Mouse (Mus musculus): ENCODE data around the gene Abca8b. TPM values are rescaled to one million over a fixed set of nuclear protein-coding genes. Genes with fewer than 3 reads are reported as not detected.

Abca8b gene
- polyA plus RNA-seq, 1 experiment: not detected

DNA sequence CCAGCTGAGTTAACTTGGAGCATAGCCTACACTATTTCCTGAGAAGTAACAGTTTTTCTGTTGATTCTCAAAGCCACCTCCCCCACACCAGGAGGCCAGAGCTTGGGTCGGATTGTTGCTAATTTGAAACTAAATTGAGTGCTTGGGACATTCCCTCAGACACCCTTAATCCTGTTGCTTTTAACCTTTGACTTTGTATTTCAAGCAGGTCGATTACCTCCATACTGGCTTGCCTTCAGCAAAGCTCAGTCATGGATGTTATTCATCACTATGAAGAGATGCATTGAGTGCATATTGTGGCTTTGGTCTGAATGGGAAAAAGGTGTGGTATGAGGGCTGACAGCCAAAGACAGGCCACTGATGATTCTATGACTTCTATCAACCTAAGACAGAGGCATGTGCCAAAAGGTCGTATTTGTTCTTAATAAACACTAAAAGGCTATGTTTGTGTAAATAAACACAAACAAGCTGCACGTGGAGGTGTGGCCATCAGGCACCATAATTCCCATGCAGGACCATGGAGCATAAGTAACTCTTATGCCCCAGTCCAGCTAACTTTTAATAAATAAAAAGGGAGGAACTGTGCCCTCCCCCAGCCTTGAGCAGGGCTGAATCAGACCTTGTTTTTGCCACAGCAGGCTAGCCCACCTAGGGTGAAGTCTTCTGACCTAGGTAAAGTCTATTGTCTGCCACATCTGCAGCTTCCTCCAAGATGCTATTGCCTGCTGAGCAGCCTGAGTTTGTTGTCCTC is 95.0 kb downstream of the Abca8b start:
- WGBS: 52% methylated on average over 4 of the region's 4 CpGs
- no peak for TF ChIP-seq POLR2A (IDR thresholded peaks at IDR 0.05; ENCODE audit: insufficient read depth, low read depth, low read length)
- TF ChIP-seq CTCF (IDR thresholded peaks at IDR 0.05; ENCODE audit: insufficient read depth, low read depth, low read length): no peak
- no peak overlapping the region for H3K27ac ChIP-seq (ENCODE audit: insufficient read depth, low read depth, low read length)
- H3K4me3 ChIP-seq (ENCODE audit: insufficient read depth, low read depth, low read length): no peak overlapping the region
- no peaks in the 10 kb centered on the region for H3K4me1 ChIP-seq (ENCODE audit: control insufficient read depth, insufficient read depth, low read length)

DNA sequence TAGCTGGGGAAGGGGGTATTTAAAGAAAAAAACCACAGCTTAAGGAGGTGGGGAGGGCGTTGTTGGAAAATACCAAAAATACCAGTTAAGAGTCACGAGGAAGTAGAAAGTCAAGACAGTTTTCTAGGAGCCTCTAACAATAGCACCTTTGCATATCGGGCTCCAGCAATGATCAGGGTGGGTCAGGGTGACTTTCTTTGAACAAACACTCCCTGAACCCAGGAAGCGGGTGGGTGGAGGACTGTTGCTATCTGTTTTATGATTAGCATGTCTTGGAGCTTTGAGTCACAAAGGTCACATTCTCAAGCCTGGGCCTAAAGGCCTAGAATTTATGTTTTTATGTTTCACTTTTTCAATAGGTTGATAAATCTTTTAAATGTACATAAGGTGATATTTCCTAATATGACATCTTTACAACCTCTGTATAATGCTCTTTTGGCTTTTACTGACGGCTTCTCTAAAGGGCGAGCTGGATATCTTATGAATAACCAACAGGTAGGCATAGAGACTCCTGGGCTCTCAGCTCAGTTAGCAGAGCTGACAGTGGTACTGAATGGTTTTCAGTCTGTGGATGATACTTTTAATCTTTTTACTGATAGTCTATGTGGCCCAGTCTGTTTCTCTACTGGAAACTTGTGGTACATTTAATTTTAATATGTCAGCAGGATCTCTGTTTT is 96.7 kb downstream of the Abca8b start:
- WGBS: 93% methylated on average over 6 of the region's 6 CpGs
- H3K4me1 ChIP-seq (ENCODE audit: control insufficient read depth, insufficient read depth, low read length): no peaks in the 10 kb centered on the region
- TF ChIP-seq CTCF (IDR thresholded peaks at IDR 0.05; ENCODE audit: insufficient read depth, low read depth, low read length) (no peak), POLR2A (IDR thresholded peaks at IDR 0.05; ENCODE audit: insufficient read depth, low read depth, low read length) (no peak)
- no peak overlapping the region for H3K27ac ChIP-seq (ENCODE audit: insufficient read depth, low read depth, low read length)
- no peak overlapping the region for H3K4me3 ChIP-seq (ENCODE audit: insufficient read depth, low read depth, low read length)

GRCm38 (mm10) chr11:109895952-109896530 is 99.6 kb downstream of the Abca8b start:
- H3K4me1 ChIP-seq (ENCODE audit: control insufficient read depth, insufficient read depth, low read length): 0 out of 2 replicates have a peak, but pooled peaks cover 3% of the 10 kb centered on the region
- no peak for TF ChIP-seq POLR2A (IDR thresholded peaks at IDR 0.05; ENCODE audit: insufficient read depth, low read depth, low read length)
- no peak for TF ChIP-seq CTCF (IDR thresholded peaks at IDR 0.05; ENCODE audit: insufficient read depth, low read depth, low read length)
- 69% methylated on average over 6 of the region's 6 CpGs for WGBS
- no peak overlapping the region for H3K4me3 ChIP-seq (ENCODE audit: insufficient read depth, low read depth, low read length)
- no peak overlapping the region for H3K27ac ChIP-seq (ENCODE audit: insufficient read depth, low read depth, low read length)

DNA sequence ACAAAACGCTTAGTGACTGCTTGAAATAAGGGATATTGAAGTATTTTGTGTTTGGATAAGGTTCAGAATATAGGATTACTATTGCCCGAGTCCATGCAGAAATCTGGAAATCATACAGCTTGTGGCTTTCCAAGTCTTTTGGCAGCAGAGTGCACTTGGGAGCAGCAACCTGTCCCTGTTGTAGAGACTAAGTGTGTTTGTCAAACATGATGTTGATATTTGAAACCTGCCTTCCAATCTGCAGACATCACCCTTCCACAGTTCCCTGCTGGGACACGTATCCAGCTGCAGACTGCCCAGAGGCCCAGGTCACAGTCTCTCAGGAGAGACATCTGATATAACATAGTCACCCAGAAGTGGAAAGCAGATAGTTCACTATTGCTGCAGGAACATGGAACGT is 100.1 kb downstream of the Abca8b start:
- no peak for TF ChIP-seq CTCF (IDR thresholded peaks at IDR 0.05; ENCODE audit: insufficient read depth, low read depth, low read length)
- TF ChIP-seq POLR2A (IDR thresholded peaks at IDR 0.05; ENCODE audit: insufficient read depth, low read depth, low read length): no peak
- 80% methylated on average over 4 of the region's 4 CpGs for WGBS
- H3K4me3 ChIP-seq (ENCODE audit: insufficient read depth, low read depth, low read length): no peak overlapping the region
- no peak overlapping the region for H3K27ac ChIP-seq (ENCODE audit: insufficient read depth, low read depth, low read length)
- 0 out of 2 replicates have a peak, but pooled peaks cover 3% of the 10 kb centered on the region for H3K4me1 ChIP-seq (ENCODE audit: control insufficient read depth, insufficient read depth, low read length)

GRCm38 (mm10) chr11:109893894-109894804 is 101.5 kb downstream of the Abca8b start:
- no peak for TF ChIP-seq CTCF (IDR thresholded peaks at IDR 0.05; ENCODE audit: insufficient read depth, low read depth, low read length)
- TF ChIP-seq POLR2A (IDR thresholded peaks at IDR 0.05; ENCODE audit: insufficient read depth, low read depth, low read length): no peak
- 0 out of 2 replicates have a peak, but pooled peaks cover 3% of the 10 kb centered on the region for H3K4me1 ChIP-seq (ENCODE audit: control insufficient read depth, insufficient read depth, low read length)
- 83% methylated on average over 3 of the region's 3 CpGs for WGBS
- no peak overlapping the region for H3K27ac ChIP-seq (ENCODE audit: insufficient read depth, low read depth, low read length)
- H3K4me3 ChIP-seq (ENCODE audit: insufficient read depth, low read depth, low read length): no peak overlapping the region

DNA sequence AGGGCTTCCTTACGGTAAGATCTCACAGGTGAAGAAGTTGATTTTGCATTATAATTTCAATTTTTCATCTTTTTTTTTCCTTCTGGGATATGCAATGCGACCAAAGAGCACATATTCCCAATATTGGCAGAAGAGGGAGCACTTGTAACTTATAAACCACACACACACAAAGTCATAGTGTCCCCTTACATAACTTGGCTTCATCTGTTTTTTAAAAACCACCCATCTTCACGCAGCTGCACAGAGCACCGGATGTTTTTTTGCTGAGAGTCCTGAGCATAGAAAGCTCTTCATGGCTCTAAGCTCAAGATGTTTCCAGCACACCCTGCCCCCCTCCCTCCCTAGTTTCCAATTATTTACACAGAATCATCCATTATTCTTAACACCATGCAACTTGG is 103.7 kb downstream of the Abca8b start:
- TF ChIP-seq CTCF (IDR thresholded peaks at IDR 0.05; ENCODE audit: insufficient read depth, low read depth, low read length) (no peak), POLR2A (IDR thresholded peaks at IDR 0.05; ENCODE audit: insufficient read depth, low read depth, low read length) (no peak)
- Histone ChIP-seq H3K4me3 (ENCODE audit: insufficient read depth, low read depth, low read length) (no peak overlapping the region), H3K27ac (ENCODE audit: insufficient read depth, low read depth, low read length) (no peak overlapping the region), H3K4me1 (ENCODE audit: control insufficient read depth, insufficient read depth, low read length) (0 out of 2 replicates have a peak, but pooled peaks cover 3% of the 10 kb centered on the region)
- WGBS: 49% methylated on average over 4 of the region's 4 CpGs

DNA sequence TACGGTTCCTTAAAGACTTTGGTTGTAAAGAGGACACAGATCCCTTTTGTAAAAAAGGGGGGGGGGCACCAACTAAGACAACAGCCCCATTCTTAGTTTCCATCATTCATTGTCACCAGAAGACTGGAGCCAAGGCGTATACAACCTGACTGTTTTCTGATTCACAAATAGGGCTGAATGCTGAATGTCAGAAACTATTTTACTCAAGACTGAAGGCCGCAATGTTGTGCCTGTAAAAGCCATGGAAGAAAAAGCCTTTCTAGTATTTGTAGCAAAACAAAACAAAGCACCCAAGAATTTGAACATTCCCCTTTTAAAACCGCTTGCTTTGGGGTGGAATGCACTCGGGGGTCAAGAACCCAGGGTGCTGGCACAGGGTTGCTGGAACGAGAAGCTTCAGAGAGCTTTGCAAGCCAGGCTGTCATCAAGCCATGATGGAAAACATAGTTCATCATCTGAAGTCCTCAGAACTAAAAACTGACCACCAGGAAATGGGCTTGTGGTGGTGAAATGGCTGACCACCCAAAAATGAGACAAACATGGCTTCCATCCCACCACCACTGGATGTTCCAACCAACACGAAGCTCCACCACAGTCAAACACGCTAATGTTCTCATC is 104.2 kb downstream of the Abca8b start:
- Histone ChIP-seq H3K27ac (ENCODE audit: insufficient read depth, low read depth, low read length) (no peak overlapping the region), H3K4me3 (ENCODE audit: insufficient read depth, low read depth, low read length) (no peak overlapping the region), H3K4me1 (ENCODE audit: control insufficient read depth, insufficient read depth, low read length) (0 out of 2 replicates have a peak, but pooled peaks cover 3% of the 10 kb centered on the region)
- 75% methylated on average over 8 of the region's 8 CpGs for WGBS
- TF ChIP-seq CTCF (IDR thresholded peaks at IDR 0.05; ENCODE audit: insufficient read depth, low read depth, low read length): no peak
- TF ChIP-seq POLR2A (IDR thresholded peaks at IDR 0.05; ENCODE audit: insufficient read depth, low read depth, low read length): no peak

DNA sequence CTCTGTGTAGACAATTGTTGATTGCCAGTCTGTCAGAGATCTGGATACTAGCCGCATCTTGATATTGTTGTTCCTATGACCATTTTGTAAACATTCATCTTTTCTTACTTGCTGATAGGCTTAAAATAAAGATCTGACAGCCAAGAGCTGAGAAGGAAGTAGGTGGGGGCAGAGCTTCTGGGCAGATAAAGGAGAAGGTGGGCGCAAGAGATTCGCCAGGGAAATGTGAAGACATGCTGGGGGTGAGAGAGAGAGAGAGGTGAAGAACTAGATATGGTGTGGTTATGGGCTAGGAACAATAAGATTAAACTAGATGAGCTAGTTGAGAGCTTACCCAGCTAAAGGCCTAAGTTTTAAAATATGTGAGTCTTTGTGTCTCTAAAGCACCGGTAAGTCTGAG is 106.0 kb downstream of the Abca8b start:
- TF ChIP-seq POLR2A (IDR thresholded peaks at IDR 0.05; ENCODE audit: insufficient read depth, low read depth, low read length): no peak
- no peak for TF ChIP-seq CTCF (IDR thresholded peaks at IDR 0.05; ENCODE audit: insufficient read depth, low read depth, low read length)
- Histone ChIP-seq H3K4me1 (ENCODE audit: control insufficient read depth, insufficient read depth, low read length) (0 out of 2 replicates have a peak, but pooled peaks cover 3% of the 10 kb centered on the region), H3K4me3 (ENCODE audit: insufficient read depth, low read depth, low read length) (no peak overlapping the region), H3K27ac (ENCODE audit: insufficient read depth, low read depth, low read length) (no peak overlapping the region)
- WGBS: 91% methylated on average over 4 of the region's 4 CpGs
